Mouse (Mus musculus): ENCODE measurements around the gene Hcn4. TPM values are rescaled to one million over a fixed set of nuclear protein-coding genes. Genes with fewer than 3 reads are reported as not detected.

Hcn4 gene
- total RNA-seq, 2 experiments from 2014 or later = 4.6 to 6.7 TPM

DNA sequence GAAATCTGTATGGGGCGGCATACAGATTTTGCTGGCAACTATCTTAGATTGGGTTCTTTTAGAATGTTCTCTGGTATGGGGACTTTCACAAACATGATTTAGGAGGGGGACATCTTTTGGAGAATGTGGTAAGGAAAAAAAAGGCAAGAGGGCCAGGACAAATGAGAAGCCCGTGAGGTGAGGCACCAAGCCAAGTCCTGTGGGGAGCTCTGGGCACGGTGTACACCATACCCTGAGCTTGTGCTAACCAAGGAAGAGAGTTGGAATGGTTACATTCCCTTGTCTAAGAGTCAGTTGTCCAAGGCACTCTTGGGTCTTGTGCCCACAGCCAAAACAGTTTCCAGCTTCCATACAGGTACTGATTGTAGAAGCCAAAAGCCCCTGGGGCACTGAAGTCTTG, 21.4 kb downstream of the Hcn4 start:
- DNase-seq (ENCODE audit: low spot score in 2 of 2) = no peak
- intact Hi-C loops (cut with DNase I) = no loop called here

DNA sequence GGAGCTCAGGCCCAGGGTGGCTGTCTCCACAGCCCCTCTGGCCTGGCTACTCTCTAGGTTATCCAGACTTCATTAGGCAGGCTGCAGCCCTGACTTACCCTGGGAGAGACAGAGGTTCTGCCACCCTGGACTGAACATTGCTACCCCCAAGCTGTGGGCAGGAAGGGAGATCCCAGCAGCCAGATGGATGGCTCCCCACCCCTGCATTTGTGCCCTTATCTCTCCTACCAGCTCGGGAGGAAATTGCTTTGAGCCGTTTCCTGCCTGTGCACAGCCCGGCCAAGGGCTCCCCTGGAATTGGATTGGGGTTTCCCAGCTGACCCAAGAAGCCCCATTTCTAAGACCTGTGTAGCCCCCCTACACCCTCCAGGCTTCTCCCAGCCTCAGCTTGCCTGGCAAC, 23.8 kb downstream of the Hcn4 start:
- DNase-seq (ENCODE audit: low spot score in 2 of 2) = no peak
- intact Hi-C loops (cut with DNase I) = no loop called here

DNA sequence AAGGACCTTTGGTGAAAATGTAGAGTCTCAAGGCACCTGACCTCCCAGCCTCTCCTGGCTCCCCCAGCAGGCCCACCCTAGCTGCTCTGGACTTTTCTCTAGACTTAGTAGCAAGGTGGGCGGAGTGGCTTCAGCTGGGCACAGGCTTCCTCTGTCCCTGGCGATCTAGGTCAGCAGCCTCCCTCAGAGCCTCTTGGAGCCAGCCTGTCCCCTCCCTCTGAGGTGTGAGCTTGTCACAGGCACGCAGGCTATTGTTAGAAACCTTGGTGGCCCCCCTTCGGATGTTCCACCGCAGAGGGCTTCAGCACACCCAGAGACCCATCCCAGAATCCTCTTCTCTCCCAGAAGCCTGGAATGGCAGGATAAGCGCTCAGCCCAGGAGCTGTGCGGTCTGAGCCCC, 24.5 kb downstream of the Hcn4 start:
- no peak for DNase-seq (ENCODE audit: low spot score in 2 of 2)
- intact Hi-C loops (cut with DNase I) = no loop called here

DNA sequence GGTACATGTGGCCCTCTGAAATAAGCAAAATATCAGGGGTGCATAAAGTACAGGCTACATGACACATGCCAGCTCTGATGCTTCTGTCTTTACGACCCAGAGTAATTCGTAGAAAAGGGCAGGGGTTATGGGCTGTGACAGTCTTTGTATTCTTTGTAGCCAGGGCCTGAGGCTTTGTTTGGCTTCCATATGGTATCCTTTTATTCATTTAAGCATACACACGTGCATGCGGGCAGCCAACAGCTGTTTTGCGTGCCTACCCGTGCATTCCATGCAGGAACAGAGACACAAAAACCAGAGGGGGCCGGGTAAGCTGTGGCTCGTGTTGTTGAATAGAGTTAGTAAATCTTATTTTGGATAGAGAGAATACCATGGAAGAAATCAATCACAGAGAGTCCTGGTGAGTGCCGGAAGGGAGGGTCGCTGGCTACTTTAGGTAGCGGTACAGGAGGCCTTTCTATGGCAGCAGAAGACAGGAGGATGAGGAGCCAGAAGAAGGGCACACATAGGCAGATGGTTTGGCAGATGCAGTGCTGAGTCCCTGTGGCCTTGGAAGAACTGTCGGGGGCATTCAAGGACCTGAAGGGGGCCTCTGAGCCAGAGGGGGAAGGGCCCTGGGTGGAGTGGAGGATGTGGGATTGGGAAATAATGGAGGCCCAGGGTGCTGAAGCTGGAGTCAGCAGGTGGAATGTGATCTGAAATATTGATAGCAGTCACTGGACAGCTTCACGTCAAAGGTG, 26.5 kb downstream of the Hcn4 start:
- intact Hi-C loops (cut with DNase I) = no loop called here

DNA sequence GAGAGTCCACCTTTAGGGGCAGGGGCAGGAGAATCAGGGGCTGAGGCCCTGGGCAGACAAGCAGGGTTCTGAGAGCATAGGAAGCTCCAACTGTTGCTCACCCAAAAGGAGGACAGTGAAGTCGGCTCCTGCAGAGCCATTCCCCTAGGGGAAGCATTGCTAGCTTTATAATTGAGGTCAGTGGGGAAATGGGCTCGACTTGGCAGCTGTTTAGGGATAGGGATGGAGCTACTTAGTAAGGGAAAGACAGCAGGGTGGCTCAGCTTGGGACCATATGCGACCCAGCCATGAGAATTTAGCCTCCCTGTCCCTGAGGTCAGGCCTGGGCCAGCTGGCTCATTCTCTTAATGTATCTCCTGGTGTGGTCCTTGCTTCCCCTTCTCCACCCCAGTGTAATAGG, 31.7 kb downstream of the Hcn4 start:
- intact Hi-C loops (cut with DNase I) = no loop called here
- DNase-seq (ENCODE audit: low spot score in 2 of 2) = no peak

More for the DNA sequence above, 26.5 kb downstream of the Hcn4 start:
- no peak for DNase-seq (ENCODE audit: low spot score in 2 of 2)

DNA sequence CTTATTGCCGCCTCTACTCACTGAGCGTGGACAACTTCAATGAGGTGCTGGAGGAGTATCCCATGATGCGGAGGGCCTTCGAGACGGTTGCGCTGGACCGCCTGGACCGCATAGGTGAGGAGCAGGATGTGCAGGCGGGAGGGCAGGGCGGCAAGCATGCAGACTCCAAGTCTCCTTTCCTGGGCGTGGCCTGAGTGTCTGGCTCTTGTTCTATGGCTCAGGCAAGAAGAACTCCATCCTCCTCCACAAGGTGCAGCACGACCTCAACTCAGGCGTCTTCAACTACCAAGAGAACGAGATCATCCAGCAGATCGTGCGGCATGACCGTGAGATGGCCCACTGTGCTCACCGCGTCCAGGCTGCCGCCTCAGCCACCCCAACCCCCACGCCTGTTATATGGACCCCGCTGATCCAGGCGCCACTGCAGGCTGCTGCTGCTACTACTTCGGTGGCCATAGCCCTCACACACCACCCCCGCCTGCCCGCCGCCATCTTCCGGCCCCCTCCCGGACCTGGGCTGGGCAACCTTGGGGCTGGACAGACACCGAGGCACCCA, 35.9 kb downstream of the Hcn4 start:
- DNase-seq (ENCODE audit: low spot score in 2 of 2) = no peak
- intact Hi-C loops (cut with DNase I) = no loop called here

DNA sequence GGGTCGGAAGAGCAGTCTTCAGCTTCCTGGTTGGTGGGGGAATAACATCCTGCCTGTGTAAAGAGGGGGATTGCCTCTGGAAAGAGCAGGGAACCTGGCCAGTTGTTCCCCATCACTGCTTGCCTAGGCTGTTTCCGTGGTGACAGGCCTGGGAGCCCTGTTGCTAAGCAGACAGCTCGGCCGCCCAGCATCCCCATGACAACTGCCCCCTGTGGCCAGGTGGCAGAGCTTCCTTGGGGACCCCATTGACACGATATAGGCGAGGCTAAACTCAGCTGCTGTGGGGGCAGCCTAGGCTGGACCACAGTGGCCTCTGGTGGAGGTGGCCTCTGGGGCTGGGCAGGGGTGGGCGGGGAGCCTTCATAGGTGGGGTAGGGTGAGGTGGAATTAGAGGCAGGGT, 40.6 kb downstream of the Hcn4 start:
- no peak for DNase-seq (ENCODE audit: low spot score in 2 of 2)
- intact Hi-C loops (cut with DNase I) = no loop called here

DNA sequence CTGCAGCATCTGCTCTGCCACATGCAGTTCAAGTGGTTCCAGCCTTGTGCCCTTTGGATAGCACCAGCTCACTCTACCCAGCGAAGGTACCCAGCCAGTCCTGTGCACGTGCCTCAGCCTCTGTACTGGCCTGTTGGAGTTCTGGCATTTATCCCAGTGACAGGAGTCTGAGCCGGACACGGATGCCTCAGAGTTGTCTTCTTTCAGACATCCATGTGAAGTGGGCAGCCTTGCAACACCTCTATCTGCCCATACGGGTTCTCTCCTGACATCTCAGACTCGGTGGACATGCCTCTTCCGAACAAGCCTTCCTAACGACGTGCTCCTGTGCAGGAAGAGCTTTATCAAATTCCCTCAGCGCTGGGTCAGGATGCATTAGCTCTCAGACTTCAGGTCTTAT, 47.9 kb downstream of the Hcn4 start:
- DNase-seq (ENCODE audit: low spot score in 2 of 2) = no peak
- intact Hi-C loops (cut with DNase I) = loop anchor here (5.0 to 10.0 kb wide), 4 partner anchors 159 to 334 kb away; partner anchors contain the start of gene Nptn

DNA sequence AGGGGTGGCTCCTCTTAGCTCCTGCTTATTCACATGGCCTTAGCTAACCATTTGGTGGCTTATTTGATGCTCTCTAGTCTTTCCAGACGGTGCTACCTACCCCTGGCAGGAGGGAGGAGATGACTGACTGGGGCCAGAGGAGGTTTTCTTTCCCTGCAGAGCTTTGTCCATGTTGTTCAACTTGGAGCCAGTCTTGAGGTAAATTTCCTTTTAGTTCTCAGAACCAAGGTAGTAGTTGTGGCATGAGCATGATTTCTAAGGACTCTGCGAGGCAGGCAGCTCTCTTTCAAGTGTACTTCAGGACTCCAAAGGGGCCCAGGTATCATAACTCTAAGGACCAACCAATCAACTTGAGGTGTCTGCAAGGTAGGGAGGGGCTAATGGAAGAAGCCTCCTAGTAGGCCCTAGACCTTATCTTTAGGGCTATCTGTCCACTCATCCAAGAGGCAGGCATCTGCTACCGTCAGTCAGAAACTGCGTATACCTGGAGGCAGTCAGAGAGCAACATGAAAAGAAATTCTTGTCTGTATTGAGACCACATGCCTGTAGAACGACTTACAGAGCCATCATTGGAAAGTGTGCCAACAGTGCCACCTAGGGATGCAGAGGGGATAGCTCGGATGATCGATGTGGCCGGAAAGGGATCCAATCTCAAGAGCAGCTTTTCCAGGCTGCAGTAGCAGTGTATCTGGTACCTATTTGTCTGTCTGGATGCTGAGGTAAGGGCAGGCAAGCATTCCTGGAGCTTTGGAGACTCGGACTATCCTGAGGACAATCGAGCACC, 50.5 kb downstream of the Hcn4 start:
- intact Hi-C loops (cut with DNase I) = loop anchor here (5.0 to 10.0 kb wide), 4 partner anchors 161 to 336 kb away; partner anchors contain the start of gene Nptn
- DNase-seq (ENCODE audit: low spot score in 2 of 2) = peak; percentile 62 to 66

DNA sequence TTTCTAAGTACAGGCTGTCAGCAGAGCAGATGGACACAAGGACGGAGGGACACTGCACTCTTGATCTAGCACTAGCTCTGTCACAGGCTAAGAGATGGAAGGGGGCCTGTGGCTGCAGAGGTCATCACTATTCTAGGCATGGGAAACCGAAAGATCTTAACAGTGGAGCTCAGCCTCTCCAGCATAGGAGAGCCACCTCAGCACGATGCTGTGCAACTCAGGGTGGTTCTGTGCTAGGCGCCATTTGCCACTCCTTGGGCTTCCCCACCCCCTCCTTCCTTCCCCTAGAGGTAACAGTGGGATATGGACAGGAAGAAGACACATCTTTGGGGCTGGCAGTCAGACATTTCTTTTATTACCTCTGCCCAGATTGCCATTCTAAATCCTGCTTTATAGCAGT, 51.1 kb downstream of the Hcn4 start:
- intact Hi-C loops (cut with DNase I) = loop anchor here (5.0 to 10.0 kb wide), 4 partner anchors 162 to 337 kb away; partner anchors contain the start of gene Nptn
- DNase-seq (ENCODE audit: low spot score in 2 of 2) = no peak

DNA sequence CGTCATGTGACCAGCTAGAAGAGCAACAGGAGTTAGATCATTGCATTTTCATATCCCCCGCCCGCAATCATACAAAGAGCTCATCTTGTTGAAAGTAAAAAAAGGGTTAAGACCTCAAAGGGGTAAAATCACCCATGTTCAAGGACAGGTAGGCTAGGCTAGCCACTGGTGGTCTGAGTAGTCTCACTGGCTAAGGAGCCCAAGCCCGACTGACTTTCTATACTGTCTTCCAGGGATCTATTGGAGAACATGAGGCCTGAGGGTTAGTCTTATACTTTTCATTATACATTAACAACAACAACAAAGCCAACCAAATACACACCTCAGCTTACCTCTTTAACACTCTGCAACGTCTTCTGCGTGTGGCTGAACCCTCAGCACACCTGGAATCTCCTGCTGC, 52.2 kb downstream of the Hcn4 start:
- intact Hi-C loops (cut with DNase I) = loop anchor here (10.0 kb wide), 1 partner anchor 291 kb away; the partner anchor contains the start of gene Nptn
- DNase-seq (ENCODE audit: low spot score in 2 of 2) = no peak

DNA sequence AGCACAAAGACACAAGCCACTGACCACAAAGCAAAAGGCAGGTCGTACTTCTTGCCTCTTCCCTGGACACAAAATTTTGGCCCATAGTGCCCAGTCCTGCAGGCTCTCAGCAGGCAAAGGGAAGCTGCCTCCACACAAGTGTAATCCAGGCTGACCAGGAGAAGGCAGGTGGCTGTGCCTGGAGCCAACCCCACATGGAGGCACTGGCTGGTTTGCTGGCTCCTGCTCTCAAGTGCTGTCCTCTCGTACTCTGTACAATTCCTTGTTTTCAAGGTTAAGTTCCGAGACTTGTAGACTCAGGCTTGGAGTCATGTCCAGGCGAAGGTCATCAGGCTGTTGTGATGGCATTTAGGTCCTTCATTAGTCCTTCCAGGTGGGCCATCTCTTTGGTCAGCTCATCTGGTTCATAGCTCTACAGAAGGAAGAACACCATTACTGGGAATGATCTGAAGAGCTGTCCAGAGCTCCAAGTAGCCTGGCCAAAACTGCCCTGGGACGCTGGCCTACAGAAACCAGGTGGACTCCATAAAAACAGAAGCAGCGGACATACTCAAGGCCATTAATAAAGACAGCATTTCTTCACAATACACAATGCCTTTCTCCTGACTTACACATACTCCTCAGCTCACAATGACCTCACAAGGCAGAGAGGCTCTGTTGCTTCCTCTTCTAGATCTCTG, 53.9 kb downstream of the Hcn4 start:
- no peak for DNase-seq (ENCODE audit: low spot score in 2 of 2)
- intact Hi-C loops (cut with DNase I) = loop anchor here (10.0 kb wide), 1 partner anchor 292 kb away; the partner anchor contains the start of gene Nptn

DNA sequence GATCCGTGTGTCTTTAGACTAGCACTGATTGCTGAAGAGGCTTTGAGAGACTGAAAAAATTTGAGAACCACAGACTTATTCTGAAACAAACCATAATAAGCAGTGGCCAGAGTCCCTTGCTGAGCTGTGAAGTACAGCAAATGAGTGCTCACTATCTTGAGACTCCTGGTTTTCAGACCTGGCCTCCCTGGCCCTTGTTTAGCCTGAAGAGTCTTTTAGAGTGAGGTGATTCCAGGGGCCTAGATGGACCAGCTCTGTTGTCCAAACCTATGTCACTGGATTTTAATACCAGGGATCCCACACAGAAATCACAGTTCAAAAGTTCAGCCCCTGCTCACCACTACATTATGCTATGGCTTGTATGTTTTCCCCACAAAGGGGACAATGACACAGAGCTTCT, 56.6 kb downstream of the Hcn4 start:
- intact Hi-C loops (cut with DNase I) = loop anchor here (10.0 kb wide), 1 partner anchor 295 kb away; the partner anchor contains the start of gene Nptn
- no peak for DNase-seq (ENCODE audit: low spot score in 2 of 2)

DNA sequence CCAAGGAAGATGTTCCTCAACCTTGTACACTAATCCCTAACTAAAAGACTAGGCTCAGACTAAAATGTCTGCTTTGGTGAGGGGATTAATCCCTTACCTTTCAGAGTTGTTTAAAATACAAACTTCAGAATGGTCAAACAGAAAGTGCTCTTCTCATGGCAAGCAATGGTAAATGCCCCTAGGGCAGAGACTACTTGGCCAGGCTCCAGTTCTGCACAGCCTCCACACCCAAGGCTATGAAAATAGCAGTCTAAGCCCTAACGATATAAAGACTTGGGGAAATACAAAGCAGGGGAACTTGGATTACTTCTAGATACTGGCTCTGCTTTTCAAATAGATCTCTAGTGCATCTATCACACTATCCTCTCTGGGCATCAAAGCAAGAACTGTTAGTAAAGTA, 59.5 kb downstream of the Hcn4 start:
- intact Hi-C loops (cut with DNase I) = no loop called here
- DNase-seq (ENCODE audit: low spot score in 2 of 2) = no peak

DNA sequence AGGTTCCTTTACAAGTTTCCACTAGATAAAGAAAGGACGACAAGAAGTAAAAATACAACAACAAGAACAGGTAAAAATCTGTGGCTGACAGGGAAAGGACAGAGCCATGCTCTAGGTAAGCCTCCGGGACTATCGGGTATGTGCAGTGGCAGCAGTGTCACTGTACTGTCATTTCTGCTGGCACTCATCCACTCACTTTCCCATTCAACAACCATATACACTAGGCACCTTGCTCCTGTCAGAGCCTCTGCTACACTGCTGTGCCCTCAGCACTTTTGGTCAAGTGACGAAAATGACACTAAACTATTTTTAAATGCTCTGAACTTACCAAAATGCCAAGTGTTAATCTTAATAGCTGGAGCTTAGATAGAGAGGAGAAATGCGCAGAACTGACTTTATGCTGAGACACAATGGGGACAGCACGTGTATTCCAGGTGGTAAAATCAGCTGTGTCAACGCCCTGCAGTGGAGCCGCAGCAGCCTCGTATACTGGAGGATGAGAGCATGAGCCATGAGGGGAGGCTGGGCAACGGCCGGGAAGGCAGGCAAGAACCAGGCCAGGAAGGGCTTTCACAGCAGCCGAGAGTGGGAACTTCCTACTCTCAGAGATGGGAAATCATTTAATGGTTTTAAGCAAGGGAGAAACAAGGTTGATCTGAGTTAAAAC, 66.7 kb downstream of the Hcn4 start:
- intact Hi-C loops (cut with DNase I) = no loop called here

DNA sequence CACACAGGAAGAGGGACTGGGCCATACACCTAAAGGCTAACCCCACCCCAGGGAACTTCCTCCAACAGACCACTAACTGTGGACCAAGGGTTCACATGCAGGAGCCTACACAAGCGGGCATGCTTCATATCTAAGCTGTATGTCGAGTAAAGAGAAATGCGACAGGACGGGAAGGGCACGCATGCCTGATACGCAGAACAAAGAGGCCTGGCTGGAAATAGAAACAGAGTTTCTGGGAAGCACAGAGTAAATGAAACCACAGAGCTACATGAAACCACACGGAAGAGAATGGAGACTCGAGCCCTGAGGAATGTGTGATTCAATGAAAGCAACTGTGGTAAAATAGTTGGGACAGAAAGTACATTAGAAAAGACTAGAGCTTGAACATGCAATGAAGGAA, 67.7 kb downstream of the Hcn4 start:
- intact Hi-C loops (cut with DNase I) = no loop called here
- no peak for DNase-seq (ENCODE audit: low spot score in 2 of 2)

More for the DNA sequence above, 66.7 kb downstream of the Hcn4 start:
- DNase-seq (ENCODE audit: low spot score in 2 of 2) = no peak

DNA sequence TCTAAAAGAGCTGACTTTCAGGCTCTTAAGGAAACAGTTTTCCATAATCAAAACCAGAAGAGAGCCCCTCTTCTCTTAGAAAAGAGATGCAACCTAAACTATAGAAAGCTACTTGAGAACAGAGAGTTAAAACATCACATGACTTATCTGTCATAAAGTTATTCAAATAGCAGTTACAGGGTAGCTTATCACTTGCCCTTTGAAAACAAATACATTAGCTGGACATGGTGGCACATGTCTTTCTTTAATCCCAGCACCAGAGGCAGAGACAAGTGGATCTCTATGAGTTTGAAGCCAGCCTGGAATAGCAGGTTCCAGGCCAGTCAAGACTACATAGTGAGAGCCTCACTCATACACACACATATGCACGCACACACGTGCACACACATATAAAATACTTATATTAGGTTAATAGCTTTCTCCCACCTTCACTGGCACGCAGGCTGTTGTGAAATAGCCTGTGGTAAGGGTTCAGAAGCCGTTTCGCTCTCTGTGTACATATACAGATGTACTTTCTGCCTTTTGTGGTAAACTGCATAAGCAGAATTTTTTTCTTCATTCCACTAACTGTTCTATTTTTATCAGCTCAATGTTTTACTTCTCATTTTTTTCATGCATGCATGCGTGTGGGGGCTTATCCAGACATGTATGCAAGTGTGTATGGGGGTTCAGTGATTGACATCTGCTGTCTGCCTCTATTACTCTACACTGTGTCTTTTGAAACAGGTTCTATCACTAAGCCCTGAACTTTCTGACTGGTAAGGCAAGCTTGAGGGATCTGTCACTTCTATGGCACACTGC, 68.8 kb downstream of the Hcn4 start:
- no peak for DNase-seq (ENCODE audit: low spot score in 2 of 2)
- intact Hi-C loops (cut with DNase I) = no loop called here

DNA sequence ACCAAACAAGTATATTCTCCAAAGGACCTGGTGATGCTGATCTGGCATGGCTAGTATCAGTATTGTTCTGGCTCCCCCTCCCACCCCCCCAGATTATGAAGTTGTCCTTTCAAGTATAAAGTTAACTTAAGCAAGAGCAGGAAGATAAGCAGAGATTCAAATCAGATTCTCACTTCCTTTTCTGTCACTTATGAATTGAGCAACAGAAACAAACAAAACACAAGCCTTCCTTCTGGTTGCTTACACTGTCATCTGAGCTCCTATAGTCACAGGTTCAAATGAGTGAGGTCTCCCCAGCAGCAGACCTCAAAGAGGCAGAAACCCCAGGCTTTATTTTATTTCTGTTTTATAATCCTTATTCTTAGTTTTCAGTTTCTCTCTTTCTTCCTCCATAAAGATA, 76.4 kb downstream of the Hcn4 start:
- intact Hi-C loops (cut with DNase I) = loop anchor here (5.0 kb wide), 2 partner anchors 368 to 383 kb away; no protein-coding TSS in a partner anchor

More for the DNA sequence above, 76.4 kb downstream of the Hcn4 start:
- no peak for DNase-seq (ENCODE audit: low spot score in 2 of 2)
